Mouse (Mus musculus): ENCODE data around the gene Sell. TPM values are rescaled to one million over a fixed set of nuclear protein-coding genes. Genes with fewer than 3 reads are reported as not detected.

The Sell gene
- polyA plus RNA-seq, 1 experiment from 2014 or later, result 2.5 TPM

Other genes with a start within 250 kb of the Sell start
- 14.5 and 17.1 TPM in 2 replicates for gene Scyl3, start 132.9 kb upstream of the Sell start, polyA plus RNA-seq (2015; fragmentation: Nextera tagmentation; extraction: Ambion mirVana)
- gene BC055324, start 67.2 kb upstream of the Sell start, polyA plus RNA-seq (2015; fragmentation: Nextera tagmentation; extraction: Ambion mirVana), result 21.0 and 23.7 TPM in 2 replicates
- gene Mettl18, start 67.1 kb upstream of the Sell start, polyA plus RNA-seq (2015; fragmentation: Nextera tagmentation; extraction: Ambion mirVana), result 10.5 and 11.0 TPM in 2 replicates
- 0.06 TPM in 1 of 2 replicates, not detected in the other for gene Sele, start 13.7 kb upstream of the Sell start, polyA plus RNA-seq (2015; fragmentation: Nextera tagmentation; extraction: Ambion mirVana)
- 0.08 and 0.28 TPM in 2 replicates for gene Selp, start 53.3 kb downstream of the Sell start, polyA plus RNA-seq (2015; fragmentation: Nextera tagmentation; extraction: Ambion mirVana)
- 0.29 and 0.41 TPM in 2 replicates for gene F5, start 89.9 kb downstream of the Sell start, polyA plus RNA-seq (2015; fragmentation: Nextera tagmentation; extraction: Ambion mirVana)
- 7.2 and 7.3 TPM in 2 replicates for gene Slc19a2, start 187.1 kb downstream of the Sell start, polyA plus RNA-seq (2015; fragmentation: Nextera tagmentation; extraction: Ambion mirVana)
- 11.7 and 12.7 TPM in 2 replicates for gene Ccdc181, start 213.6 kb downstream of the Sell start, polyA plus RNA-seq (2015; fragmentation: Nextera tagmentation; extraction: Ambion mirVana)
- gene Nme7, start 242.1 kb downstream of the Sell start, polyA plus RNA-seq (2015; fragmentation: Nextera tagmentation; extraction: Ambion mirVana), result 44.1 and 45.0 TPM in 2 replicates
- gene Blzf1, start 245.5 kb downstream of the Sell start, polyA plus RNA-seq (2015; fragmentation: Nextera tagmentation; extraction: Ambion mirVana), result 34.8 and 37.0 TPM in 2 replicates

All from lung, embryonic 16.5 days (tissue).